Mouse (Mus musculus) thymus, adult 2 months (tissue): ENCODE measurements around the gene Zbtb8os. TPM values are rescaled to one million over a fixed set of nuclear protein-coding genes. Genes with fewer than 3 reads are reported as not detected.
"Not testable (repeated sequence)": the region's sequence is repeated elsewhere in the genome, so short reads cannot be mapped to it uniquely, and the experiment has no call there.

Source experiments
- DNase-seq: peaks from one replicate; pipeline ENCODE4 v3.0.0; 2021
- H3K27ac ChIP-seq: fragments of 200-500 bp; 2 replicates; pipeline ENCODE4 v1.5.1; 2012; ENCODE audit warnings: low read length, control low read depth; ENCODE audit not compliant: control insufficient read depth, insufficient read depth
- H3K27me3 ChIP-seq: fragments of 200-500 bp; 2 replicates; pipeline ENCODE4 v1.6.1; 2012; ENCODE audit warnings: mild to moderate bottlenecking, low read length, moderate library complexity, mixed read lengths; ENCODE audit not compliant: control insufficient read depth, insufficient read depth
- H3K36me3 ChIP-seq: fragments of 200-500 bp; 2 replicates; pipeline ENCODE4 v1.6.1; 2012; ENCODE audit warnings: mild to moderate bottlenecking, low read length, moderate library complexity; ENCODE audit not compliant: control insufficient read depth, insufficient read depth
- H3K4me1 ChIP-seq: fragments of 200-500 bp; replicated peaks from 2 replicates; pipeline ENCODE4 v1.6.1; 2012; ENCODE audit warnings: low read length; ENCODE audit not compliant: control insufficient read depth, insufficient read depth
- H3K4me3 ChIP-seq: fragments of 200-500 bp; 2 replicates; pipeline ENCODE4 v1.5.1; 2012; ENCODE audit warnings: mild to moderate bottlenecking, low read length, control low read depth, moderate library complexity; ENCODE audit not compliant: control insufficient read depth, insufficient read depth
- CTCF ChIP-seq: fragments of 200-500 bp; IDR thresholded peaks from 2 replicates; pipeline ENCODE4 v1.5.1; 2012; ENCODE audit warnings: mild to moderate bottlenecking, control low read depth, low read length, moderate library complexity, borderline replicate concordance; ENCODE audit not compliant: control insufficient read depth, poor library complexity, insufficient read depth; ENCODE audit errors: extremely low read depth
- POLR2A ChIP-seq: fragments of 200-500 bp; IDR thresholded peaks from 2 replicates; pipeline ENCODE4 v1.6.1; 2012; ENCODE audit warnings: mild to moderate bottlenecking, low read length, control low read depth, moderate library complexity; ENCODE audit not compliant: control insufficient read depth, poor library complexity, insufficient read depth; ENCODE audit errors: extremely low read depth
- WGBS: fragments of 180-500 bp; shearing (Covaris S2); methylation state at CpG from one replicate; pipeline ENCODE4 v1.1.7; 2018; 5-methylcytosine and 5-hydroxymethylcytosine counted together
- polyA plus RNA-seq: library from polyadenylated mRNA; depleted of rRNA; stranded (reverse); fragments of >200 nt; gene quantifications from 2 replicates; pipeline ENCODE4 v1.2.3, GENCODE M21; 2012

Gene Zbtb8os
- polyA plus RNA-seq, 1 experiment: 14.3 TPM

DNA sequence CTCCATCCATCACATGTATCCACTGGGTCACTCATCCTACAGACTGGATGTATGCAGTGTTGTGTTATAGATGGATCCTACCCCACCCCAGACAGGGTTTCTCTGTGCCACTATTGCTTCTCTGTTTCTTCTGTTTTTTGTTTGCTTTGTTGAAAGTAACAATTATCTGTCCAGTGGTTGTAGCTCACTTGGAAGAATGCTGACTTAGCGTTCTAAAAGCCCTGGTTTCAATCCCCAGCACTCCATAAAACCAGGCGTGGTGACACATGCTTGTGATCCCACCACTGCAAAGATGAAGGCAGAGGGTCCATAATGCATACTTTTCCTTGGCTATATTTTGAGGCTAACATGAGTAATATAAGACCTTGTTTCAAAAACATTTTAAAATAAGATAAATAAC is 7.2 kb downstream of the Zbtb8os start:
- whole genome bisulfite sequencing: 95% methylated on average over 2 of the region's 2 CpGs
- Histone ChIP-seq H3K27ac (no peak overlapping the region), H3K36me3 (peaks cover 21% of the 10 kb centered on the region), H3K27me3 (no peaks in the 10 kb centered on the region), H3K4me1 (no peaks in the 10 kb centered on the region), H3K4me3 (no peak overlapping the region)
- TF ChIP-seq POLR2A (no peak), CTCF (no peak)
- no peak for DNase-seq

DNA sequence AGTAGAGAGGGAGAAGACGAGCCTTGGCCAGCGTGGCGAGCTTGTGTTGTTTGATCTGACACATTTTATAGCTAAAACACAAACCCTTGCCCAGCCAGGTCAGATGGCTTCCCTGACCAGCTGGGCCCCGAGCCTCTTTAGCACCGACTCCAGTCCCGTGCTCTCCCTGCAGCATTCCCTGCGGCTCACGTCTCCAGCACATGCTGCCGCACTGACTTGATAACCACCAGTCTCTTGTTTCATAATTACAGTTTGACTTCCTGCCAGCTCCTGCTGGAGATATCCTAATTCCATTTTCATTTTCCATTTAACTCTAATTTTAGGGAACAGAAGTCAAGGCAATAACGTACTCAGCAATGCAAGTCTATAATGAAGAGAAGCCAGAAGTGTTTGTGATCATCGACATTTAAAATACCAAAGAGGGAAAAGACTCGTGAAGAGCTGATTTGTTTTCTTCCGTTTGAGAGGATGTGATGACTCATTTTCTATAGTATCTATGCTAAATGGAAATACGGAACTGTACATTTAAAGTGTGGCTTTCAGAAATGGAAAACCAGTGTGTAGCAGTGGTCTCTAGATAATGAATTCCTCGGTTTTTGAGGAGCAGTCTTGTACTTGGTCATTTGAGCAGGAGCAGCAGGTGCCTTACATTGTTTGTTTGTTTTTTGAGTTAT is 11.1 kb downstream of the Zbtb8os start:
- 92% methylated on average over 15 of the region's 15 CpGs for WGBS

DNA sequence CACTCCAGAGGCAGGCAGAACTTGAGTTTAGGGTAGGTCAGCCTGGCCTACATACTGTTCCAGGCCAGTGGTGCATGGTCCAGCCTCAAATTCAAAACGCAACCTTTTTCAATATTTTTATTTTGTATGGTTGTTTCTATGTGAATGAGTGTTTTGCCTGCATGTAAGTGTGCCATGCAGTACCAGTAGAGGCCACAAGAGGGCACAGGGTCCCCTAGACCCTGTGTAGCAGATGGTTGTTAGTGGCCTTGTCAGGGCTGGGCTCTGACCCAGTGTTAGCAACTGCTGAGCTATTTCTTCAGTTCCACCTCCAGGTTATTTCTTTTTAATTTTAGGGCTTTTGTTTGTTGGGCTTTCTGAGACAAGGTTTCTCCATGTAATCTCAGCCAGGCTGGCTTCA is 15.1 kb downstream of the Zbtb8os start:
- H3K27me3 ChIP-seq: no peaks in the 10 kb centered on the region
- TF ChIP-seq CTCF: peak; percentile 59; the same call in 1 of the 2 replicates
- no peak for TF ChIP-seq POLR2A
- peak; percentile 70 for DNase-seq
- H3K36me3 ChIP-seq: no peaks in the 10 kb centered on the region
- H3K4me1 ChIP-seq: peaks cover 4% of the 10 kb centered on the region
- H3K4me3 ChIP-seq: no peak overlapping the region
- 8% methylated on average over 1 of the region's 1 CpGs for WGBS
- no peak overlapping the region for H3K27ac ChIP-seq

More for the DNA sequence above, 11.1 kb downstream of the Zbtb8os start:
- Histone ChIP-seq H3K27ac (no peak overlapping the region), H3K27me3 (no peaks in the 10 kb centered on the region), H3K4me1 (no peaks in the 10 kb centered on the region), H3K36me3 (peaks cover 18% of the 10 kb centered on the region), H3K4me3 (no peak overlapping the region)
- TF ChIP-seq POLR2A (no peak), CTCF (no peak)
- no peak for DNase-seq

DNA sequence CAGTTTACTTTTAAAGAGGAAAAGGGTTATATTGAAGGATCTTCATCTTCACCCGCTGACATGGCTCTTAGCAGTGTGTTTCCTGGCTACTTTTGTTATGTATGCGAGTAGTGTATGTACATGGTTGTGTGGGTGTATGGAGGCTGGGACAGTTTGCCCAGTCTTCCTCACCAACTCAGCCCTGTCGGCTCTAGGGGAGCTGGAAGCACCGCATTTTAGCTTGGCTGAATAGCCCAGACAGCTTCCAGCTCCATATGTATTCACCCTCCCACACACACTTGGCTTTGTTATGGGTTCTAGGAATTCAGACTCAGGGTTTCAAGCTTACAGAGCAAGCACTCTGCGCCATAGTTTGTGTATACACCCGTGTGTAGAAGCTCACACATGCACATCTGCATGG is 15.6 kb downstream of the Zbtb8os start:
- Histone ChIP-seq H3K4me3 (no peak overlapping the region), H3K36me3 (no peaks in the 10 kb centered on the region), H3K27ac (no peak overlapping the region), H3K4me1 (peaks cover 4% of the 10 kb centered on the region), H3K27me3 (no peaks in the 10 kb centered on the region)
- TF ChIP-seq CTCF (no peak), POLR2A (no peak)
- WGBS: 87% methylated on average over 6 of the region's 6 CpGs
- DNase-seq: no peak

- Histone ChIP-seq H3K4me1 (peaks cover 4% of the 10 kb centered on the region), H3K27me3 (no peaks in the 10 kb centered on the region), H3K36me3 (peaks cover 3% of the 10 kb centered on the region; the same call in 1 of the 2 replicates), H3K4me3 (no peak overlapping the region), H3K27ac (no peak overlapping the region)
- TF ChIP-seq CTCF (no peak), POLR2A (no peak)
- DNase-seq: no peak
- WGBS: 97% methylated on average over 12 of the region's 12 CpGs
Measured at GRCm38 (mm10) chr4:129353176-129353575, 17.7 kb downstream of the Zbtb8os start.

GRCm38 (mm10) chr4:129354236-129354635 is 18.7 kb downstream of the Zbtb8os start:
- Histone ChIP-seq H3K27me3 (no peaks in the 10 kb centered on the region), H3K27ac (no peak overlapping the region), H3K4me1 (peaks cover 4% of the 10 kb centered on the region), H3K4me3 (no peak overlapping the region), H3K36me3 (peaks cover 3% of the 10 kb centered on the region; the same call in 1 of the 2 replicates)
- TF ChIP-seq CTCF (no peak), POLR2A (no peak)
- WGBS: 72% methylated on average over 15 of the region's 15 CpGs
- DNase-seq: peak; percentile 22

DNA sequence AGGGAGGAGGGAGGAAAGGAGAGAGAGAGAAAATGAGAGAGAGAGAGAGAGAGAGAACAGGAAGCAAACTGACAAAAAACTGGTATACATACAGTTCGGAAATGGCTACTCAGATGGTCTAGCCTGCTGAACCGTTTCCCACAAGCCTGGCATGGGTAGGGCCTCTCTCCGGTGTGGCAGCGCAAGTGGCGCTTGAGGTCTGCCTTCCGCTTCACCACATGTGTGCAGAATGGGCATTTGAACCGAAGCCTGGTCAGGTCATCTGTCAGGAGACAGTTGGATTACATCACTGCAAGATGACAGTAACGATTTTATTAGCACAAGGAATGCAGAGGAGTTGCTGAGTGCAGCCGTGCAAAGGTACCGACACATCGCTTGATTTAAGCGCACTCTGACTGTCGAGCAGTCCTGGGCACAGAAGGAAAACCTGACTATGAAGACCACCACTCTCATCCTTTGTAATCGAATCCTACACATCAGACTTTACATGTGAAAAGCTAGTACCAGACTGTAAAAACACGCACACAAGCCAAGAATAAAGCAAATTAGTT is 22.2 kb downstream of the Zbtb8os start:
- peaks cover 3% of the 10 kb centered on the region; the same call in 1 of the 2 replicates for H3K36me3 ChIP-seq
- peaks cover 4% of the 10 kb centered on the region for H3K4me1 ChIP-seq
- TF ChIP-seq POLR2A (no peak), CTCF (no peak)
- H3K4me3 ChIP-seq: no peak overlapping the region
- H3K27ac ChIP-seq: no peak overlapping the region
- WGBS: 93% methylated on average over 15 of the region's 15 CpGs
- no peak for DNase-seq
- H3K27me3 ChIP-seq: no peaks in the 10 kb centered on the region

DNA sequence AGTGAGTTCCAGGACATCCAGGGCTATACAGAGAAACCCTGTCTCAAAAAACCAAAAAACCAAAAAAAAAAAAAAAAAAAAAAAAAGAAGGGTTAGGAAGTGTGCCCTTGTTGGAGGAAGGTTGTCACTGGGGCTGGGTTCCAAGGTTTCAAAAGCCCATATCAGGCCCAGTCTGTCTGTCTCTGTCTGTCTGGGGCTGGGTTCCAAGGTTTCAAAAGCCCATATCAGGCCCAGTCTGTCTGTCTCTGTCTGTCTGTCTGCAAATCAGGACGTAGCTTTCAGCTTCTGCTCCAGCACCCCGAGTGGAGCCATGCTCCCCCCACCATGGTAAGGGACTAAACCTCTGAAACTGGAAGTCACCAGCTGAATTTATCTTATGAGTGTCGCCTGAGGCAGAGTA is 26.7 kb downstream of the Zbtb8os start:
- WGBS: 93% methylated on average over 3 of the region's 3 CpGs
- not testable (repeated sequence) for H3K36me3 ChIP-seq

More for the DNA sequence above, 26.7 kb downstream of the Zbtb8os start:
- not testable (repeated sequence) for DNase-seq, H3K27me3 ChIP-seq, H3K4me1 ChIP-seq, H3K27ac ChIP-seq, H3K4me3 ChIP-seq
